Mouse (Mus musculus) cerebellum, adult 9-11 months (tissue): Measurements from ENCODE around the gene Jund.

Experiments
- DNase-seq: peaks from one replicate; pipeline ENCODE4 v3.0.0; 2022

Jund gene

DNA sequence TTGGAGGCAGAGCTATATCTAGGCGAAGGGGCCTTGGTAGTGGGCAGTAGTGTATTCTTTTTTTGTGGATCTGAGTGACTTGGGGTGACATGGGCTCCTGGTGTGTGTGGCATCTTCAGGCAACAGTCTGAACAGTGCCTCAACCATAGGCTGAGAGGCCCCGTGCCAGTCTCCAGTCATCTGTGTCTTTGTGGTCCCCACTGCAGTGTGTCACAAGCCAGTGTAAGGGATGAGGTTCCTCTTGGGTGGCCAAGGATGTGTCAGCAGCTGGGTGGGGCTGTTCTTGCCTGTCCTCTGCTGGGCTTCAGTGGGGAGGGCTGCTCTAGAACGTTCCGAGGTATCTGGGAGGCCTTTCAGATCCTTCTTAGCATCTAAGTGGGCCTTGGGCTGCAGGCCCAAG is 32.2 kb downstream of the Jund start:
- DNase-seq, result no peak

DNA sequence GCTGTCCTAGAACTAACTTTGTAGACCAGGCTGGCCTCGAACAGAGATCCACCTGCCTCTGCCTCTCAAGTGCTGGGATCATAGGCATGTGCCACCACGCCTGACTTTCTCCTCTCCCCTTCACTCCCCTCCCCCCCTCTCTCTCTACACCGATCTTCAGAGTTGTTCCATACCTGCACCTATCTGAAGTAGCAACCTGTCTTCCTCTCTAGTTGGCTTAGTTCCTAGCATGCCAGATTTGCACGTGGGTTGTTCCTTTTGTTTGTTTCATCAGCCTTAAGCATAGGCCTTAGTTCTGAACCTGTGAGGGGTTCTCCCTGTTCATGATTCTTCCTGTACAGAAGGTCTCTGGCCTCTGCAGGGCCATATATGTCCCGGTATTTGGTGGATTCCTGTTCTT is 39.0 kb downstream of the Jund start:
- no peak for DNase-seq

DNA sequence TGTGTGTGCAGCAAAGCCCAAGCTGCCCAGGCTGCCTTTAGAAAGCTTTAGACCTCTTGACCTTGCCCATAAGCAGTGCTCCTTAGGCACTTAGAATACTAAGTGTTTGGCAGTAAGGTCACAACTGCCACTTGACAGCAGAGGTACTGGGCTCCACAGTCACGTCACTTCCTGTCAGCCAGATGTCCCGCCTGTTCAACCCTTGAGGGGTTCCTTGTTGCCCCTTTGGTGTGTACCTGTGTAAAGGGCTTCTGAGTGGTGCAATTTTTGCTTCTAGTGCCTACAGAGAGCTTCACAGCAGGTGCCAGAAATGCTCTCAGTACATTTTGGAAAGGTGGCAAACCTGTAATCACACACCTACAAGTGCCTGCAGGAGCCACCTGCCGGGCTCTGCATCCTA is 39.5 kb downstream of the Jund start:
- no peak for DNase-seq

DNA sequence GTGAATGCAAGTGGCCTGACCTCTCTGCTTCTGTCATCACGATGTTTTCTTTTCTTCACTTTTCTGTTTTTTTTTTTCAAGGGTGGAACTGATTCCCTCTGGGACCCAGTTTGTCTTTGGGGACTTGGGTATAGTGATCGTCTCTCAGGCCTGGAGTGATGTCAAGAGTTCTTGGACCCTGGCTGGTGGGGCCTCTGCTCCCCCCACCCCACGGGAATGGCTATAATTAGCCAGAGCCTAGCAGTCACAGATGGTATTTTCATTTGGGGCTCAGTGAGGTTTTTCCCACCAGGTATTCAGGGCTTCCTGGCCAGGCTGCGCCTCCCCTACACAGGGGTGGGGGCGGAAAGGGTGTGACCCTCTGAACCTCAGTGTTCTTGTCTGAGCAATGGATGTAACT is 42.9 kb downstream of the Jund start:
- DNase-seq, result no peak

DNA sequence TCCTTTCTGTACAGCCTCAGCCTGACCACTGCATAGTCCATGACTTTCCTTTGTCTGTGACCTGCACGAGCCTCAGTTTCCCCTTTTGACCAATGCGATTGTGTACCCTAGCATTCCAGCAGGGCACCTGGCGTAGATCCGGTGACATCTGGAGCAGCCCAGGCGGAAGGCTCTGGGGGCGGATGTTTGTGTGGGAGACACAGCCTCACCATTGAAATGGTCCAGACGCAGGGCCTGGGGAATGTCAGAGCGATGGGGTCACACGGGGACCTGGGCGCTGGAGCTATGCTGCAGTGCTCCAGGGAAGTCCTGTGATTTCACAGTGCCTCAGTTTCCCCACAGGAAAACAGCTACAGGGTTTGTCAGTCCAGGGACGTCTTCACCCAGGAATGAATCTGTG is 43.4 kb downstream of the Jund start:
- no peak for DNase-seq

DNA sequence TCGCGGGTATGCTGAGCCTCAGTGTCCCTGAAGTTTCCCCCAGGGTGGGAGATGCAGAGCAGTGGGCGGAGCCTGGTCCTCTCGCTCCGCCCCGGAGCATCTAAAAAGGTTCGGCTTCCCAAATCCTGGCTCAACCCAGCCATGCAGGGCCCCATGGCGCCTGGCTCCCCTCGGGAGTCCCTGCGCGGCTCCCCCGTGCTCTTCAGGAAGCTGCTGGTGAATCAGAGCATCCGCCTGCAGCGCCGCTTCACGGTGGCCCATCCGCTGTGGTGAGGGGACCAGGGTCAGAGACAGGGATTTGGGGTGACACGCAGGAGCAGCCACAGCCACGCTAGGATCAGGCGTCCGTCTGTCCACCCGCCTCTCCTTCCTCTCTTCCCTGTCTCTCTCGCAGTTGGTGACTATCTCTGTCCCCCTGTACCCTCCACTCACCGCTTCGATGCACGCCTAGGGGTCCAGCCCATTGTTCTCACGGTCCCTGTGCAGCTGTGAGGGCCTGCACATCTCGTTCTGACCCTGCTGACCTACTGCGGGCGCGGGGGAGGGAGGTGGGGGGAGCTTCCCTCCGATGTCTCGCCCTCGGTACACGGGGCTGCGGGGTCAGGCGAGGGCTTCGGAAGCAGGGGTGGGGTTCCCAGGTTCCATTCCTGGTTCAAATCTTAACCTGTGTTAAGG is 44.4 kb downstream of the Jund start:
- DNase-seq, result no peak

DNA sequence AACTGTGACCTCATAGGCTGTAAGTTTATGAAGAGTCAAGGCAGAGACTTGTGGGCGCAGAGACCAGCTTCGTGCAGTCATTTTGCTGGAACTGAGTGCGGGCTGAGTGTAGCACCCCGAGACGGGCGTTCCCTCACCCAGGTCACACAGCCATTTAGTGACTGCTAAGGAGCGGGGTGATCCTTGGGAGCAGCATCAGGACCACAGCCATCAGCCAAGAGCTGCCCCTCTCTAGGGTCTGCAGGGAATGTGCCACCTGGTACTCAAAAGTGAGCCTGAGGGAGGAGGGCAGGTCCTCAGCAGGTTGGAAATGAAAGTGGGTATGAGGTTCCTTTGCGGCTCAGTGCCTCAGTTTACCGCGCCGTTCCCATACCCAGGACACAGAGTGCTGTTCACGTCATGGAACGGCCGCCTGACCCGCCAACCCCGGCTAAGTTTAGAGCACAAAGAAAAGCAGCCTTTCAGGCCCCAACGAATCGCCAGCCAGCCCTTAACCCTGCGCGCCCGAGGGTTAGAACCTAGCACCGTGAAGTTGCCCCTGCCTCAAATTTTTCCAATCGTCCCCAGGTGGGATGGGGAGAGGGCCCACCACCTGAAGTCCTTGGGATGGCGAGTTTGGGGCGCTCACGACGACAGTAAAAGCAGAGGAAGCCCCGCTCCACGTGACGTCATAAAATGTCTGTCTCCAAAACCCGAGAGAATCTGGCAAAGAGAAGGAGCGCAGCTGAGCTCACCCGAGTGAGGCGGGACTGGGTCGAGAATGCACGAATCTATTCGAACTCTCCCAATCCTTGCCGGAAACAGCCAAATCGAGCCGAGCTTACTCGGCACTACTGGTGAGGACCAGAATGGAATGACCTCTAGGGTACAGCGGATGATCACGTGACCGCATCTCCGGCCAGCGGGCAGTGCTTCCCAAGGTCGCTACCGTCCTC is 45.2 kb downstream of the Jund start:
- peak; percentile 44 for DNase-seq

DNA sequence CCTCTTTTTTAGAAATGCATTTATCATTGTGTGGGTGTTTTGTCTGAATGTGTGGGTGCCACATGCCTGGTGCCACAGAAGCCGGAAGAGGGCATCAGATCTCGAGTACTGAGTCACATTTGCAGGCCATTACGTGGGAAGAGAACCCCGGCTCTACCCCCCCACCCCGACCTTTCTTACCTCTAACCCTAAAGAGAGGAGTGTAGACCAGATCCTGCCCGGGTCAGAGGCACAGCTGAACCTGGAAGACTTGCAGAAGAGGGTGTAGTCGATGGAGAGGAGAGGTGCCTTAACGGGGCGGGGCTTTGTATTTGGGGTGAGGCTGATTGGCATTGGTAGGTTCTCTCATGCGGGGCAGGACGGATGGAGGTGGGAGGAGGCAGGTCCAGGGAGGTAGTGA is 46.1 kb downstream of the Jund start:
- no peak for DNase-seq

DNA sequence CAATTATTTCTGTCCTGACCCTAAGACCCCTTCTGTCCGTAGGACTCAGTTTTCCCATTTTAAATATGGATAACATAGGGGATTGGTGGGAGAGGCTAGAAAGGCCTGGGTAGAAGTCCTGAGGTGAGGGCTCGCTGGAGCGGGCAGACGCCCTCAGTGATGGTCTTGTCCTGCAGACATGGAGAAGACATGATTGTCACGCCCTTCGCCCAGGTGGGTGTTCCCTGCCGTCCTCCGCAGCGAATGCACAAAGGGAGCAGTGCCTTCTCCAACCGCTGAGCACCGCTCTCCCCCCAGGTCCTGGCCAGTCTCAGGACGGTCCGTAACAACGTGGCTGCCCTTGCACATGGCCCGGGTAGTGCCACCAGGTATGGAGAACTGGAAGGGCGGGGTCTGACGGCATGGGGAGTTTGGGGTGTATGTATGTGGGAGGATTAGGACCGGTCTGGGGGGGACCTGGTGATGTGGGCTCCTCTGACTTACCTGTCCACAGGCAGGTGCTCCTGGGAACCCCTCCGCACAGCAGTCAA is 47.0 kb downstream of the Jund start:
- DNase-seq, result no peak

DNA sequence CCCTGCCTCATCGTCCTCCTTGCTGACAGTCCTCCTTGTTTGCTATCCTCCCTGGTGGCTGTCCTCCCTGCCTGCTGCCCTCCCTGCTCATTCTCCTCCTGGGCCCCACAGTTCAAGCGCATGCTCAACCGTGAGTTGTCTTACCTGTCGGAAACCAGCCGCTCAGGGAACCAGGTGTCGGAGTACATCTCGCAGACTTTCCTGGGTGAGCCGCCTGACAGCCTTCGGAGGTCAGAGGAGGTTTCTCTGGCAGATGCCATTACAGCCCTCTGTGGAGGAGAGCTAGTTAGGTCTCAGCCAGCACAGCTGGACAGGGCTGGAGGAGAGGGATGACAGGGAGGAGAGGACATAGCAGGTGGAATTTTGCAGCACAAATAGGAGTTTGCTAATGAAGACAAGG is 47.9 kb downstream of the Jund start:
- DNase-seq, result no peak

DNA sequence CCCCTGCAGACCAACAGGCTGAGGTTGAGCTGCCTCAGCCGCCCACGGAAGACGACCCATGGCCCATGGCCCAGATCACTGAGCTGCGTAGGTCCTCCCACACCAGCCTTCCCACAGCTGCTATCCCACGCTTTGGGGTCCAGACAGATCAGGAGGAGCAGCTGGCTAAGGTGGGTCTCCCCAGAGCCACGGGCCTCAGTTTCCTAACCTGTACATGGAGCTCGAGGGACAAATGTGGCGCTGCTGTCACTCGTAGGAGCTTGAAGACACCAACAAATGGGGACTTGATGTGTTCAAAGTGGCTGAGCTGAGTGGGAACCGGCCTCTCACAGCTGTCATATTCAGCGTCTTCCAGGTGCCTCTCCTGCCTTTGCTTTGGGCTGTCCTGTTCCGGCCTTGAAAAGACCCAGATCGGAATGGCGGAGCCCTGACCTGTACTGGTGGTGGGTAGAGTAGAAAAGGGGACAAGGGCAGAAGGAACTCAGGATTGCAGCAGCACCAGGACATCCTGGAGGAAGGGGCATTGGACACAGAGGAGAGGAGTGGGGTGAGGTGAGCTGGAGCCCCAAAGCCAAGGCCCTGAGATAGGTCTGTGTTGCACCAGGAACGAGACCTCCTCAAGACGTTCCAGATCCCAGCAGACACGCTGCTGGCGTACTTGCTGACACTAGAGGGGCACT is 48.6 kb downstream of the Jund start:
- DNase-seq, result no peak

DNA sequence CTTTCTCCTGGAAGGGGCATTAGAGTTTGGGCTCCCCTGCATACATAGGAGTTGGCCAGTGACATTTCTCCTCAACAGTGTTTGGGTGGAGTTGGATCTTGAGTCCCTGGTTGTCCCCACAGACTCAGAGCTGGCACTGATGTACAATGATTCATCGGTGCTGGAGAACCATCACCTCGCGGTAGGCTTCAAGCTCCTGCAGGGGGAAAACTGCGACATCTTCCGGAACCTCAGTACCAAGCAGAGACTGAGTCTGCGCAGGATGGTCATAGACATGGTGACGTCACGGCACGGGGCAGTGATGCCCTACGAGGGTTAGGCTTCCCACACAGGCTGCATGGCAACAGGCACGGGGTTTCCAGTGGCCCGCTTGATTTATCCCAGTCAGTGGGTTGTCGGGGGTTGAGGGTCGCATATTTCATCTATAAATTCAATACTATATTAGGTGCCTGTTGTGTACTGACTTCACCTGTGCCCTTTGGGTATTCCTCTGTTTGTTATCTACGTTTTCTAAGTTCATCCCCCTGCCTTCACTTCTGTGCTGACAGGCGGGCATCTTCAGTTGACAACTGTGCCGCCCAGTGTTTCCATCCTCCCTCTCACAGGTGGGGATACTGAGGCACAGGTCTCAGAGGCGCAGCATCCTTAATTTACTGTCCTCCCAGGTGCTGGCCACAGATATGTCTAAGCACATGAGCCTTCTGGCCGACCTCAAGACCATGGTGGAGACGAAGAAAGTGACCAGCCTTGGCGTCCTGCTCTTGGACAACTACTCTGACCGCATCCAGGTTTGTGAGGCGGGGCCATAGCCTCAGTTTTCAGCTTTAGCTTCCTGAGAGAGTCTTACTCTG is 49.7 kb downstream of the Jund start:
- no peak for DNase-seq

DNA sequence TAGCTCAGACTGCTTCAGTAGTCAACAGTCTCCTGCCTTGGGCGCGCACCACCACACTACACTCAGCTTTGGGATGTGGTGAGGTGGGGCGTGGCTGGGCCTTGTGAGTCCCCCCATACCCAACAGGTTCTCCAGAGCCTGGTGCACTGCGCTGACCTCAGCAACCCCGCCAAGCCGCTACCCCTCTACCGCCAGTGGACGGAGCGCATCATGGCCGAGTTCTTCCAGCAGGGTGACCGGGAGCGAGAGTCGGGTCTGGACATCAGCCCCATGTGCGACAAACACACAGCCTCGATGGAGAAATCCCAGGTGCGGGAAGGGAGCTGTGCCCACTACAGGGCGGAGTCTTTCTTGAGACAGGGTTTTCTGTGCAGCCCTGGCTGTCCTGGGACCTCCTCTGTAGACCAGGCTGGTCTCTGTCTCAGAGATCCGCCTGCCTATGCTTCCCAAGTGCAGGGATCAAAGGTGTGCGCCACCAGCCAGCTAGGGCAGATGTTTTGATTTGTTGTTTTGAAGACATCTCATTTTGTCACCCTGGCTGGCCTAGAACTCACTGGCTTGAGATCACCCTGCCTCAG is 50.4 kb downstream of the Jund start:
- no peak for DNase-seq
